Mouse (Mus musculus): ENCODE results near the gene Slk. TPM values are rescaled to one million over a fixed set of nuclear protein-coding genes. Genes with fewer than 3 reads are reported as not detected.

Slk gene
- polyA plus RNA-seq, 1 experiment from 2014 or later, result 13.8 TPM

DNA sequence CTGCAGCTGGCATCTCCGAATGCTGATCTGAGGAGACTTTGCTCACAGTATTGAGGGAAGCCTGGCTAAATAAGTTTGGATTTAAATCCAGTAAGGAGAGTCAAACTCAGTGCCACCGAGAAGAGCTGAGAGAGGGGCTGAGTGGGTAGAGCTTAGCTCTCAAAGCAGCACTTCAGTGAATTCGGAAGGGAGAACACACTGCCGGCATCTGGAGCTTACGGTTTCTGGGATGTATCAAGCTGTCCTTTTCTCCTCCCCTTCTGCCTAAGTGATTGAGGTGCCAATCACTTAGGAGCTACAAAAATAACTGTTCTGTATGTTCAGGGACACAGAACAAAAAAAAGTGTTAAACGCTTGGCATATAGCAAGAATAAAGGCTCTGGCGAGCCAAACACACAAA lies 37.0 kb upstream of the Slk start:
- Histone ChIP-seq H3K27ac (ENCODE audit: low read depth, low read length) (no peak overlapping the region), H3K4me1 (ENCODE audit: control insufficient read depth, insufficient read depth, low read length) (peaks cover 5% of the 10 kb centered on the region; the same call in 1 of the 2 replicates), H3K4me3 (ENCODE audit: low read depth, low read length) (no peak overlapping the region), H3K36me3 (ENCODE audit: control insufficient read depth, insufficient read depth, low read length) (no peaks in the 10 kb centered on the region), H3K27me3 (ENCODE audit: control insufficient read depth, insufficient read depth, low read length) (no peaks in the 10 kb centered on the region), H3K4me2 (ENCODE audit: low read depth) (no peak overlapping the region), H3K9ac (ENCODE audit: low read length) (no peak overlapping the region), H3K9me3 (ENCODE audit: control insufficient read depth, low read length) (no peaks in the 10 kb centered on the region)
- WGBS, result 73% methylated on average over 7 of the region's 7 CpGs
- no peak for DNase-seq (ENCODE audit: low spot score)
- no peak for ATAC-seq (ENCODE audit: insufficient read depth, low FRiP score, low TSS enrichment)

GRCm38 (mm10) chr19:47545055-47545454 lies 34.4 kb upstream of the Slk start:
- ATAC-seq (ENCODE audit: insufficient read depth, low FRiP score, low TSS enrichment), result no peak
- WGBS, result 44% methylated on average over 3 of the region's 3 CpGs
- DNase-seq (ENCODE audit: low spot score), result no peak

DNA sequence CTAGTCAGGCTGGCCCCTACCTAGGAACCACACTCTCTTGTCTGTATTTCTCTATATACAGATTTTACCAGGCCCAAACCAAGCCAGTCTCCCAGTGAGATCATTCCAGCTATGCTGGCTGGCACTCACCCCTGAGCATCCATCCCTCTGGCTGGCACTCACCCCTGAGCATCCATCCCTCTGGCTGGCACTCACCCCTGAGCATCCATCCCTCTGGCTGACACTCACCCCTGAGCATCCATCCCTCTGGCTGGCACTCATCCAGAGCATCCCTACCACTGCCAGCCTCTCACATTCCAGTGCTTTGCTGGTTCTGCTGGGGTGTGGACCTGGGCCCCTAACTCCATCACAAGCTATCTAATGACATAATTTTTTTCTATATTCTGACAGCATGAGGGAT lies 34.0 kb upstream of the Slk start:
- H3K27ac ChIP-seq (ENCODE audit: low read depth, low read length), result no peak overlapping the region
- H3K36me3 ChIP-seq (ENCODE audit: control insufficient read depth, insufficient read depth, low read length), result no peaks in the 10 kb centered on the region
- H3K4me3 ChIP-seq (ENCODE audit: low read depth, low read length), result no peak overlapping the region
- no peaks in the 10 kb centered on the region for H3K9me3 ChIP-seq (ENCODE audit: control insufficient read depth, low read length)
- no peaks in the 10 kb centered on the region for H3K4me1 ChIP-seq (ENCODE audit: control insufficient read depth, insufficient read depth, low read length)
- no peaks in the 10 kb centered on the region for H3K27me3 ChIP-seq (ENCODE audit: control insufficient read depth, insufficient read depth, low read length)
- H3K4me2 ChIP-seq (ENCODE audit: low read depth), result no peak overlapping the region
- ATAC-seq (ENCODE audit: insufficient read depth, low FRiP score, low TSS enrichment), result no peak
- no peak for DNase-seq (ENCODE audit: low spot score)
- no peak overlapping the region for H3K9ac ChIP-seq (ENCODE audit: low read length)

More at GRCm38 (mm10) chr19:47545055-47545454, 34.4 kb upstream of the Slk start:
- Histone ChIP-seq H3K9me3 (ENCODE audit: control insufficient read depth, low read length) (no peaks in the 10 kb centered on the region), H3K4me2 (ENCODE audit: low read depth) (no peak overlapping the region), H3K27me3 (ENCODE audit: control insufficient read depth, insufficient read depth, low read length) (no peaks in the 10 kb centered on the region), H3K27ac (ENCODE audit: low read depth, low read length) (no peak overlapping the region), H3K36me3 (ENCODE audit: control insufficient read depth, insufficient read depth, low read length) (no peaks in the 10 kb centered on the region), H3K4me1 (ENCODE audit: control insufficient read depth, insufficient read depth, low read length) (no peaks in the 10 kb centered on the region), H3K9ac (ENCODE audit: low read length) (no peak overlapping the region), H3K4me3 (ENCODE audit: low read depth, low read length) (no peak overlapping the region)

- H3K9ac ChIP-seq (ENCODE audit: low read length), result no peak overlapping the region
- H3K4me2 ChIP-seq (ENCODE audit: low read depth), result no peak overlapping the region
- no peaks in the 10 kb centered on the region for H3K4me1 ChIP-seq (ENCODE audit: control insufficient read depth, insufficient read depth, low read length)
- H3K27ac ChIP-seq (ENCODE audit: low read depth, low read length), result no peak overlapping the region
- WGBS, result 91% methylated on average over 11 of the region's 11 CpGs
- no peak for DNase-seq (ENCODE audit: low spot score)
- H3K9me3 ChIP-seq (ENCODE audit: control insufficient read depth, low read length), result no peaks in the 10 kb centered on the region
- H3K36me3 ChIP-seq (ENCODE audit: control insufficient read depth, insufficient read depth, low read length), result no peaks in the 10 kb centered on the region
- ATAC-seq (ENCODE audit: insufficient read depth, low FRiP score, low TSS enrichment), result no peak
- H3K27me3 ChIP-seq (ENCODE audit: control insufficient read depth, insufficient read depth, low read length), result no peaks in the 10 kb centered on the region
- H3K4me3 ChIP-seq (ENCODE audit: low read depth, low read length), result no peak overlapping the region
Measured at GRCm38 (mm10) chr19:47548432-47549076, 30.9 kb upstream of the Slk start.

DNA sequence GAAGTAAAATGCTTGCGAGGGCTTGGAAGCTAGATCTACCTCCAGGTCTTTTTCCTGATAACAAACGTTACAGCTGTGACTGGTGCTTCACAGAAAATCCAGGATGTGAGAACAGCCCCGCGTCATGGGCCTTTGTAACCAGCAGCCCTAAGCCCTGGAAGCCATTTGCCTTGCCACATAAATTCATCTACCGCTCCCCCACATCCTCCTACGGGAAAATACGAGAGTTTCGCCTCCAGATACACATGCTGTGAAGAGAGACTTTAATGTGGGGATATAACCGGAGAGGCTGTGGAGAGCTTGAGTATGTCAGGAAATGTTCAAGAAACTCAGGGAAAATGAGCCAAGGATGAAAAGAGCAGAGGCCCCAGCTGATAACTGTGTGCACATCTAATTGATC lies 30.3 kb upstream of the Slk start:
- WGBS, result 85% methylated on average over 9 of the region's 9 CpGs
- Histone ChIP-seq H3K27me3 (ENCODE audit: control insufficient read depth, insufficient read depth, low read length) (no peaks in the 10 kb centered on the region), H3K36me3 (ENCODE audit: control insufficient read depth, insufficient read depth, low read length) (no peaks in the 10 kb centered on the region), H3K9ac (ENCODE audit: low read length) (no peak overlapping the region), H3K9me3 (ENCODE audit: control insufficient read depth, low read length) (no peaks in the 10 kb centered on the region), H3K4me1 (ENCODE audit: control insufficient read depth, insufficient read depth, low read length) (no peaks in the 10 kb centered on the region), H3K4me2 (ENCODE audit: low read depth) (no peak overlapping the region), H3K27ac (ENCODE audit: low read depth, low read length) (no peak overlapping the region), H3K4me3 (ENCODE audit: low read depth, low read length) (no peak overlapping the region)
- ATAC-seq (ENCODE audit: insufficient read depth, low FRiP score, low TSS enrichment), result no peak
- DNase-seq (ENCODE audit: low spot score), result no peak

- WGBS, result 89% methylated on average over 4 of the region's 4 CpGs
- no peaks in the 10 kb centered on the region for H3K27me3 ChIP-seq (ENCODE audit: control insufficient read depth, insufficient read depth, low read length)
- H3K4me3 ChIP-seq (ENCODE audit: low read depth, low read length), result no peak overlapping the region
- H3K4me1 ChIP-seq (ENCODE audit: control insufficient read depth, insufficient read depth, low read length), result no peaks in the 10 kb centered on the region
- H3K4me2 ChIP-seq (ENCODE audit: low read depth), result no peak overlapping the region
- H3K27ac ChIP-seq (ENCODE audit: low read depth, low read length), result no peak overlapping the region
- no peaks in the 10 kb centered on the region for H3K36me3 ChIP-seq (ENCODE audit: control insufficient read depth, insufficient read depth, low read length)
- no peak for ATAC-seq (ENCODE audit: insufficient read depth, low FRiP score, low TSS enrichment)
- DNase-seq (ENCODE audit: low spot score), result no peak
- no peak overlapping the region for H3K9ac ChIP-seq (ENCODE audit: low read length)
- no peaks in the 10 kb centered on the region for H3K9me3 ChIP-seq (ENCODE audit: control insufficient read depth, low read length)
Measured at GRCm38 (mm10) chr19:47549584-47549983, 29.9 kb upstream of the Slk start.

DNA sequence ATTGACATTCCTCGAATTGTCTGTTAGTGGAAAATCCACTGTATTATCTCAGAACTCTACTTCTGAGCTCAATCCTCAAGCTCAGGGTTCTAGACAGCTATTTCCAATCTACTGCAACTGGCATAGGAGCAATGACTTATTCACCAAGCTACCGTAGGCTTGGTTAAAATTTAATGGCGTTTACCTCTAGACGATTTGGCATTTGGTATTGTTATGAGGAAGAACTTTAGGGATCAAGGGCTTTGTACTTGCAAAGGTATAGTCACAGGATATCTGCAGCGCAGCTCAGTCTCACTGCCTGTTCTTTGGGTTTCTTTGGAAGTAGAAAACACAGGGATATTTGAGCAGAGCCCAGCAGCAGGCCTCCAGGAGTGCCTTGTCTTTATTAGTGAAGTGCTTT lies 20.3 kb upstream of the Slk start:
- H3K4me3 ChIP-seq (ENCODE audit: low read depth, low read length), result no peak overlapping the region

GRCm38 (mm10) chr19:47559751-47560512 lies 19.5 kb upstream of the Slk start:
- Histone ChIP-seq H3K27me3 (ENCODE audit: control insufficient read depth, insufficient read depth, low read length) (no peaks in the 10 kb centered on the region), H3K4me3 (ENCODE audit: low read depth, low read length) (no peak overlapping the region), H3K9ac (ENCODE audit: low read length) (no peak overlapping the region), H3K36me3 (ENCODE audit: control insufficient read depth, insufficient read depth, low read length) (no peaks in the 10 kb centered on the region), H3K4me2 (ENCODE audit: low read depth) (no peak overlapping the region), H3K27ac (ENCODE audit: low read depth, low read length) (no peak overlapping the region), H3K4me1 (ENCODE audit: control insufficient read depth, insufficient read depth, low read length) (no peaks in the 10 kb centered on the region), H3K9me3 (ENCODE audit: control insufficient read depth, low read length) (no peaks in the 10 kb centered on the region)
- ATAC-seq (ENCODE audit: insufficient read depth, low FRiP score, low TSS enrichment) (no peak), DNase-seq (ENCODE audit: low spot score) (no peak)
- WGBS, result 82% methylated on average over 14 of the region's 14 CpGs

More for the DNA sequence above, 20.3 kb upstream of the Slk start:
- H3K27ac ChIP-seq (ENCODE audit: low read depth, low read length), result no peak overlapping the region
- H3K27me3 ChIP-seq (ENCODE audit: control insufficient read depth, insufficient read depth, low read length), result no peaks in the 10 kb centered on the region
- H3K9ac ChIP-seq (ENCODE audit: low read length), result no peak overlapping the region
- H3K4me2 ChIP-seq (ENCODE audit: low read depth), result no peak overlapping the region
- no peak for ATAC-seq (ENCODE audit: insufficient read depth, low FRiP score, low TSS enrichment)
- H3K9me3 ChIP-seq (ENCODE audit: control insufficient read depth, low read length), result no peaks in the 10 kb centered on the region
- no peaks in the 10 kb centered on the region for H3K4me1 ChIP-seq (ENCODE audit: control insufficient read depth, insufficient read depth, low read length)
- no peaks in the 10 kb centered on the region for H3K36me3 ChIP-seq (ENCODE audit: control insufficient read depth, insufficient read depth, low read length)
- 87% methylated on average over 5 of the region's 5 CpGs for WGBS
- no peak for DNase-seq (ENCODE audit: low spot score)

DNA sequence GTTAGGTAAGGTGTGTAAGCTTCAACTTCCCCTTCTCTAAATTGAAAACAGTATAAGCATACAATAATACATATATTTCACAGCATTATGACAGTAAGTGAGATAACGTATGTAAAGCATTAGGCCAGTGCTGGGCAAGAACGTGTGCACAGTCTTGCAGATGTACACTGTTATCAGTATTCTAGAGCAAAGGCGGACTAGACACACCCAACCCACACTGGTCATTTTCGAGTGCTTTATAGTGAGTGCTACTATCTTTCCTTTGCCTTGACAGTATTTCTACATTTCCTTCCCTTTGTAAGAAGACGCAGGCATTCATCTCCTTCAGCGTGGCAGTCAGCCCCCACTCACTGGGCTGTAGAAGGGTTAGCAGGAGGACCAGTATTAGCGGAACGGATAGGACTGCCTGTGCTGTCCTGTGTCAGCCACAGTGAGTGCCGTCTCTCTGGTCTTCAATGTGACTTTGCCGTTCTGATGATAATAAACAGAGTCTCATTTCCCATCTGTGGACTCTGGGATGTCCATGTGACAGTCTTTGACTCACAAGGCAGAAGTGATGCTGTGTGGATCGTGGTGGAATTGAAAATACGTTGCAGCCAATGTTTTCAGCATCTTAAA lies 18.8 kb upstream of the Slk start:
- H3K36me3 ChIP-seq (ENCODE audit: control insufficient read depth, insufficient read depth, low read length), result no peaks in the 10 kb centered on the region
- WGBS, result 89% methylated on average over 12 of the region's 12 CpGs
- no peak for DNase-seq (ENCODE audit: low spot score)
- no peak overlapping the region for H3K9ac ChIP-seq (ENCODE audit: low read length)
- no peak for ATAC-seq (ENCODE audit: insufficient read depth, low FRiP score, low TSS enrichment)
- no peak overlapping the region for H3K27ac ChIP-seq (ENCODE audit: low read depth, low read length)
- no peaks in the 10 kb centered on the region for H3K9me3 ChIP-seq (ENCODE audit: control insufficient read depth, low read length)
- H3K4me2 ChIP-seq (ENCODE audit: low read depth), result no peak overlapping the region
- H3K4me1 ChIP-seq (ENCODE audit: control insufficient read depth, insufficient read depth, low read length), result no peaks in the 10 kb centered on the region
- no peaks in the 10 kb centered on the region for H3K27me3 ChIP-seq (ENCODE audit: control insufficient read depth, insufficient read depth, low read length)
- H3K4me3 ChIP-seq (ENCODE audit: low read depth, low read length), result no peak overlapping the region

Data from neural tube, embryonic 11.5 days (tissue).